Mouse (Mus musculus): ENCODE measurements around the gene Cplane1.

Cplane1 gene

DNA sequence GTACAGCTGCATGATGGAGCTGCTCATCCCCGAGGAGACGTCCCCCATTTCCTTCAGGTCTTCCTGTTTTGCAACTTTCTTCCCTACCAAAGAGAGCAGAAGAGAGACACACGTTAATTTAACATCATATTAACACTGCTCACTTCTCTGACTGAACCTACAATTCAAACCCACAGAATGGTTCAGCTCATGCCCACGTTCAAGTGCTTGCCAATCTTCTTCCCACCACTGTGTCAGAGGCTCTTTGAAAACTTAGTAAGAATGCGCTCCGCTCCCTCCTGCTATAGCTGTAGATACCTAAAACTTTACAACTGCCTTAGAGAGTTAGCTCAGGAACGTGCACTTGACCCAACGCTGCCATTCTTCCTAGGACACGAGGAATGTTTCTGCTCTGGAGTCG lies 134.0 kb downstream of the Cplane1 start:
- no peak for DNase-seq (ENCODE audit: low spot score)

- no peak for DNase-seq (ENCODE audit: low spot score)
Observed at GRCm38 (mm10) chr15:8305474-8305873, 136.6 kb downstream of the Cplane1 start.

DNA sequence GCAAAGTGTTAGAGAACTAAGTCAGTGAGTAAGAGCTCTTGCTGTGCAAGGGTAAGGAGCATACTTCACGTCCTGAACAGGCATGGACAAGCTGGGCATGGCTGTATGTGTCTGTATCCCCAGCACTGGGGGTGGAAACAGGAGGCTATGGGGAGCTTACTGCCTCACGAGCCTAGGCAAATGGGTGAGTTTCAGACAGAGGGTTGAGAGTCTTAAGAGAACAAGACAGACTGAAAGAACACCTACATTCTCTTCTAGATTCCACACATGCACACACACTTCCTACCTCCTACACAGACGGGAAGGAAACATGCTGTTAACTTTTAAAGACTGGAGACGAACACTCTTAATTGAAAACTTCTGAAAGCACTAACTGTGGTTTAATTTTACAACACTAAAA lies 148.5 kb downstream of the Cplane1 start:
- no peak for DNase-seq (ENCODE audit: low spot score)

DNA sequence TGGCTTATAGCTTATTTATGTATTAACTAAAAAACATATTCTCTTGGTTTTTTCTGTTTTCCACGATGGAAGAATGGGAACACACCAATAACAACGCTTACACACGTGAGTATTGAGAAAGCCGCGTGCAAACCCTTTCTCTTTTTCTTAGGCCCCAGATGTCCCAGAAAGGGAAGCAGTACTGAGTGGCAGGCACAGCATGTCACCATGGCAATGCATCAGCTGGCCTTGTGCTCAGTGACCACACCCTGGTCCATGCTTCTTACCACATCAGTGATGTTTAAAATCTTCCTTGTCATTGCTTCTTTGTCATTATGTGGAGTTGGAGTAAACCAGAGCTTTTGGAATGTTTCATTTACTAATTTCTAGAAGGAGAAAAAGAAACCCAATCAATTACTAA lies 150.3 kb downstream of the Cplane1 start:
- DNase-seq (ENCODE audit: low spot score), result no peak

All from retina, embryonic 14.5 days (tissue).